Mouse (Mus musculus) common myeloid progenitor, adult 5-6 weeks (primary cell): Measurements from ENCODE around the gene Art4. TPM values are rescaled to one million over a fixed set of nuclear protein-coding genes. Genes with fewer than 3 reads are reported as not detected.

Experiments used
- ATAC-seq: replicated peaks from 2 replicates; pipeline ENCODE4 v1.8.0; 2016; ENCODE audit warnings: low read depth, mild to moderate bottlenecking, moderate TSS enrichment, inconsistent platforms; ENCODE audit not compliant: poor library complexity, severe bottlenecking
- total RNA-seq: library from RNA; stranded (forward); fragments of 200-1000, 187-1606 nt; gene quantifications from 2 replicates; pipeline ENCODE4 v1.2.3, GENCODE M21; 2017

Gene Art4
- total RNA-seq, 1 experiment from 2014 or later, result 14.2 TPM

DNA sequence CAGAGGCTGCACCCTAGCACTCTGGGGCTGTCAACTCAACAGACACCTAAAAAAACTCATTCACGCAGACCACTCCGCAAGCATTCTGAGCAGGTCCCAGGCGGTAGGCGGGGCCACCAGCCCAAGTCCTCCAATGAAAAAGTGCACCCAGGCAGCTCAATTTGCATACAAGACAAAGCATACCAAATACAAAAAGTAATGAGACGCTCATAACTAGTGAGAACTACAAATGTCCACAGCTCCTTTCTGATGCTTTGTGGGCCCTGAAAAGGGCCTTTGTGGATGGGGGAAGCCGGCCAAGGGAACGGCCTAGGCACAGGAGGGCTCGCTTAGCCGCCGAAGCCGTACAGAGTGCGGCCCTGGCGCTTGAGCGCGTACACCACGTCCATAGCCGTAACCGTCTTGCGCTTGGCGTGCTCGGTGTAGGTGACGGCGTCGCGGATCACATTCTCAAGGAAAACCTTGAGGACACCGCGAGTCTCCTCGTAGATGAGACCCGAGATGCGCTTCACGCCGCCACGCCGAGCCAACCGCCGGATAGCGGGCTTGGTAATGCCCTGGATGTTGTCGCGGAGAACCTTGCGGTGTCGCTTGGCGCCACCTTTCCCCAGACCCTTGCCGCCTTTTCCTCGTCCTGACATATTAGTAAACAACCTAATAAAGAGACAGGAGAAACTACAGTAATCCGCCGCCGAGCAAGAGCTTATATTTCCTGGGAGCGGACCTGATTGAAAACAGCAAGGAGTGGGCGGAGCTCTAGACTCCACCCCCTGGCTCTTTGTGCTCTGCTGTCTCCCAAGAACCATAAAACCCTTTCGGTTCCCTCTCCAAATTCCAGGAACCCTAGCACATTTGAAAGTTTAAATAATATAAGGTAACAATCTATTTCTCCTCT lies 53.5 kb downstream of the Art4 start, which contains the start of gene Hist4h4:
Gene Hist4h4, minus strand, starts transcription at position 677 of the 895 bp plus-strand sequence.
- peak; percentile 56 for ATAC-seq

DNA sequence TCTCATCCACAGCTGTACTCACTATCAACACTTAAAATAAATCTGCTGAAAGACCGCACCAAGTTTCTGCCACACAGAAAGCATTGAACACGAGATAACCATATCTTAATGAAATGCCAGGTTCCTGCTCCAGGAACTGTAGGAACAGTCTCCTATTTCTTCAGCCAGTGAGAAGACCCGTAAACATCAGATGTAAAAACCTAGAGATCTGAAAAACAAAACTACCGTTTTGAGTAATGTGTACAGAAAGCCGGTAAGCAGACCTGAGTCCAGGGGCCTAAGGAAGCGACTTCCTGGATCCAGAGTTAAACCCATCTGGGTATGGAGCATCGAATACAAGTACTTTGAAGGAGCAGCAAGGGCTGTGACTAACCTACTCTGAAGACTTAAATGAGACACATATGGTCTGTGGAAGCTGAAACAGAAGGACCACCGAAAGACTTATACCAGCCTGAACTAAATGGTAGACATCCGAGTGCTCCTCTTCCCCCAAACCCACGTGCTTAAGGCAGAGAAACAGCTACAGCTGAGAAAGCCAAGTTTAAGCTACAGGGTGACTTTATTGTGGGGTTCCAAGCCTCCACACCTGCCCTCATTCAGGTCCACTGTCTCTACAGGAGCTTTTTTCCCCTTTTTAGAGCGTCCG lies 54.3 kb downstream of the Art4 start:
- no peak for ATAC-seq

DNA sequence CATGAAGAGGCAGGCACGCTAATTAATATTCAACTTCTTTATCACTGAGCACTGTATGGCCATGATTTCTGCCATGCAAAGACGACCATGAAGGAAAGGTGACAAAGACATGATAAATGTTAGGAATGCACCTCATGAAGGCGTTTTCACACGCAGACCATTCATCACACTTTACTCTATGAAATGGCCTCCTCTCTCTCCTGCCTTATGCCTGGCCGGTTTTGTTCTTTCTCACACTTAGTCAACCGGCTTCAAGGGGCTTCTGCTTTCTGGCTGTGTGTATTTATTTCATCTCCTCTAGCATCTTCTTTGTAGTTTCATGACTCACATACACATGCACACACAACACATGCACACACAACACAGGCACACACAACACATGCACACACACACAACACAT lies 56.3 kb downstream of the Art4 start:
- ATAC-seq, result no peak

DNA sequence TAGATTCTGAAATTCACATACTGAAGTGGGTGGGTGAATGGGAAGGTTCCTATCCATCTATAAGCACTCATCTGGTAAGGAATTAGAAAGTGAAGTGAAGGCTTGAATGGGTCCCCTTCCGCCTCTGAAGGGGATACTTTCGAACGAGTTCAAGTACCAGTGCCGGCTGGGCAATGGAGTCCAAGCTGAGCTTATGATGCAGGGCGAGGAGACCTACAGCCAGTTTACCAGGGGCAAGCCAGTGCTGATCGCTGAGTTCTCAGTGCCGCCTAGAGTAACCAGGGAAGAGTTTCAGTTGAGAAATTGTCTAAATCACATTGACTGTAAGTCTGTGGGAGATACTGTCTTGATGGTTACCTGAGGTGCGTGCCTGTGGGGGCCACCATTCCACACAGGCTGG lies 56.8 kb downstream of the Art4 start:
- ATAC-seq, result no peak

Other genes with a start within 250 kb of the Art4 start
- gene Plbd1, start 195.8 kb downstream of the Art4 start, total RNA-seq, result 5.8 and 9.0 TPM in 2 replicates
- 0.37 TPM in 1 of 2 replicates, not detected in the other for gene Gucy2c, start 76.0 kb downstream of the Art4 start, total RNA-seq
- gene Hist4h4, start 53.3 kb downstream of the Art4 start, total RNA-seq, result 32.2 and 34.4 TPM in 2 replicates
- gene H2afj, start 49.5 kb downstream of the Art4 start, total RNA-seq, result 36.6 and 48.8 TPM in 2 replicates
- gene BC049715, start 30.1 kb downstream of the Art4 start, total RNA-seq, result 1.5 and 3.2 TPM in 2 replicates
- gene Wbp11, start 29.5 kb downstream of the Art4 start, total RNA-seq, result 54.6 and 101 TPM in 2 replicates
- 0.82 TPM in 1 of 2 replicates, not detected in the other for gene Smco3, start 22.3 kb downstream of the Art4 start, total RNA-seq
- gene Mgp, start 18.1 kb upstream of the Art4 start, total RNA-seq, result not detected in 2 replicates
- gene Erp27, start 64.4 kb upstream of the Art4 start, total RNA-seq, result 0.32 TPM in 1 of 2 replicates, not detected in the other
- gene Pde6h, start 66.1 kb upstream of the Art4 start, total RNA-seq, result 0.44 TPM in 1 of 2 replicates, not detected in the other
- 551 and 575 TPM in 2 replicates for gene Arhgdib, start 84.2 kb upstream of the Art4 start, total RNA-seq